Mouse (Mus musculus): Measurements from ENCODE around the gene Capg. TPM values are rescaled to one million over a fixed set of nuclear protein-coding genes. Genes with fewer than 3 reads are reported as not detected.

Gene Capg
- polyA plus RNA-seq, 1 experiment from 2014 or later = 75.8 TPM

GRCm38 (mm10) chr6:72538562-72539031 is 5.6 kb upstream of the Capg start:
- Histone ChIP-seq H3K36me3 (ENCODE audit: control insufficient read depth, insufficient read depth, low read length) (no peaks in the 10 kb centered on the region), H3K4me2 (ENCODE audit: low read depth, low read length) (peak overlapping the region; percentile 76), H3K27ac (ENCODE audit: low read length) (peak overlapping the region; percentile 9; the same call in 1 of the 2 replicates), H3K9me3 (ENCODE audit: control insufficient read depth, low read length) (no peaks in the 10 kb centered on the region), H3K27me3 (ENCODE audit: control insufficient read depth, insufficient read depth, low read depth, low read length) (no peaks in the 10 kb centered on the region), H3K9ac (ENCODE audit: low read length) (peak overlapping the region; percentile 72), H3K4me3 (ENCODE audit: low read length) (peak overlapping the region; percentile 59), H3K4me1 (replicated peaks; ENCODE audit: control insufficient read depth, insufficient read depth, low read length) (peaks cover 8% of the 10 kb centered on the region)
- peak; percentile 95 for ATAC-seq (ENCODE audit: low read depth)
- WGBS = 2% methylated on average over 16 of the region's 16 CpGs

- Histone ChIP-seq H3K9ac (ENCODE audit: low read length) (no peak overlapping the region), H3K27ac (ENCODE audit: low read length) (peak overlapping the region; percentile 90), H3K4me2 (ENCODE audit: low read depth, low read length) (no peak overlapping the region), H3K4me1 (replicated peaks; ENCODE audit: control insufficient read depth, insufficient read depth, low read length) (peaks cover 15% of the 10 kb centered on the region), H3K4me3 (ENCODE audit: low read length) (no peak overlapping the region), H3K27me3 (ENCODE audit: control insufficient read depth, insufficient read depth, low read depth, low read length) (no peaks in the 10 kb centered on the region), H3K9me3 (ENCODE audit: control insufficient read depth, low read length) (0 out of 2 replicates have a peak, but pooled peaks cover 2% of the 10 kb centered on the region), H3K36me3 (ENCODE audit: control insufficient read depth, insufficient read depth, low read length) (no peaks in the 10 kb centered on the region)
- no peak for ATAC-seq (ENCODE audit: low read depth)
- WGBS = 66% methylated on average over 12 of the region's 12 CpGs
These were observed 833 bp upstream of the Capg start for GRCm38 (mm10) chr6:72543265-72543850.

DNA sequence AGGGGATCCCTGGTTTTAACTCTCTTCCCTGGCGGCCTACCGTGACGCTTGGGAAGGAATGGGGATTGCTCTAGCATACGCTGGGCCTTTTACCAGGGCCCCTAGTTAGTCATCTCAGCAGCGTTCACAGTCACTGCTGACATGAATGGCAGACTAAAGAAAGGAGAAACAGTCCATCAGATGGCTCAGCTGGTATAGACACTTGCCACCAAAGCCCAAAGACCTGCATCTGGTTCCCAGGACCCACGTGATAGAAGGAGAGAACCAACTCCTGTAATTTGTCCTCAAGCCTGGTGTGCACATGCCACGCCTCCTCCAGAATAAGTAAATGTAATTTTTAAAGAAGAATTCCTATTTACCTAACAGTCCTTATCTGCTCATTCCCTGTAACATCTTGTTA is 1.2 kb downstream of the Capg start:
- no peak for ATAC-seq (ENCODE audit: low read depth)
- Histone ChIP-seq H3K4me2 (ENCODE audit: low read depth, low read length) (no peak overlapping the region; the same call in 1 of the 2 replicates), H3K9ac (ENCODE audit: low read length) (no peak overlapping the region), H3K4me1 (replicated peaks; ENCODE audit: control insufficient read depth, insufficient read depth, low read length) (peaks cover 16% of the 10 kb centered on the region), H3K27ac (ENCODE audit: low read length) (no peak overlapping the region), H3K36me3 (ENCODE audit: control insufficient read depth, insufficient read depth, low read length) (no peaks in the 10 kb centered on the region), H3K27me3 (ENCODE audit: control insufficient read depth, insufficient read depth, low read depth, low read length) (no peaks in the 10 kb centered on the region), H3K4me3 (ENCODE audit: low read length) (no peak overlapping the region), H3K9me3 (ENCODE audit: control insufficient read depth, low read length) (0 out of 2 replicates have a peak, but pooled peaks cover 2% of the 10 kb centered on the region)
- WGBS = 59% methylated on average over 7 of the region's 7 CpGs

- Histone ChIP-seq H3K9me3 (ENCODE audit: control insufficient read depth, low read length) (0 out of 2 replicates have a peak, but pooled peaks cover 2% of the 10 kb centered on the region), H3K4me2 (ENCODE audit: low read depth, low read length) (no peak overlapping the region), H3K4me1 (replicated peaks; ENCODE audit: control insufficient read depth, insufficient read depth, low read length) (peaks cover 17% of the 10 kb centered on the region), H3K27me3 (ENCODE audit: control insufficient read depth, insufficient read depth, low read depth, low read length) (no peaks in the 10 kb centered on the region), H3K27ac (ENCODE audit: low read length) (no peak overlapping the region), H3K36me3 (ENCODE audit: control insufficient read depth, insufficient read depth, low read length) (no peaks in the 10 kb centered on the region), H3K4me3 (ENCODE audit: low read length) (no peak overlapping the region), H3K9ac (ENCODE audit: low read length) (no peak overlapping the region)
- WGBS = 97% methylated on average over 2 of the region's 2 CpGs
- ATAC-seq (ENCODE audit: low read depth) = no peak
These were observed 2.9 kb downstream of the Capg start for GRCm38 (mm10) chr6:72547121-72547520.

DNA sequence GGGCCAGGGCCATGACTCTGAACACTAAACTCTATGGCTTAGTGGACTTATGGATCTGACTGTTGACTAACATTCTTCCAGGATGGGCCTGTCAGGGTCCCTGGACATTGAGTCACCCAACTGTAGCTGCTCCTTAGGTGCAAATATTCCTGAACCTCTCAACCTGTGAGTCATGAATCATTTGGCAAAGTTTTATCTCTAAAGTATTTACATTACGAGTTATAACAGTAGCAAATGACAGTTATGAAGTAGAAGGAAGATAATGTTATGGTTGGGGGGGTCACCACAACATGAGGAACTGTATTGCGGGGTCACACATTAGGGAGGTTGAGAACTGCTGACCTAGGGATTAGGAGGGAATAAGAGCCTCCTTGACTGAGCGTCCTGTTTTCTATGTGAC is 3.7 kb downstream of the Capg start:
- Histone ChIP-seq H3K27ac (ENCODE audit: low read length) (no peak overlapping the region), H3K4me1 (replicated peaks; ENCODE audit: control insufficient read depth, insufficient read depth, low read length) (peaks cover 20% of the 10 kb centered on the region), H3K9ac (ENCODE audit: low read length) (no peak overlapping the region), H3K9me3 (ENCODE audit: control insufficient read depth, low read length) (0 out of 2 replicates have a peak, but pooled peaks cover 2% of the 10 kb centered on the region), H3K27me3 (ENCODE audit: control insufficient read depth, insufficient read depth, low read depth, low read length) (no peaks in the 10 kb centered on the region), H3K4me2 (ENCODE audit: low read depth, low read length) (no peak overlapping the region), H3K4me3 (ENCODE audit: low read length) (no peak overlapping the region), H3K36me3 (ENCODE audit: control insufficient read depth, insufficient read depth, low read length) (no peaks in the 10 kb centered on the region)
- 69% methylated on average over 3 of the region's 3 CpGs for WGBS
- ATAC-seq (ENCODE audit: low read depth) = no peak

- H3K4me2 ChIP-seq (ENCODE audit: low read depth, low read length) = no peak overlapping the region
- 0 out of 2 replicates have a peak, but pooled peaks cover 2% of the 10 kb centered on the region for H3K9me3 ChIP-seq (ENCODE audit: control insufficient read depth, low read length)
- H3K27ac ChIP-seq (ENCODE audit: low read length) = peak overlapping the region; percentile 32; the same call in 1 of the 2 replicates
- H3K9ac ChIP-seq (ENCODE audit: low read length) = no peak overlapping the region
- WGBS = 49% methylated on average over 9 of the region's 9 CpGs
- no peaks in the 10 kb centered on the region for H3K36me3 ChIP-seq (ENCODE audit: control insufficient read depth, insufficient read depth, low read length)
- peaks cover 23% of the 10 kb centered on the region for H3K4me1 ChIP-seq (replicated peaks; ENCODE audit: control insufficient read depth, insufficient read depth, low read length)
- H3K27me3 ChIP-seq (ENCODE audit: control insufficient read depth, insufficient read depth, low read depth, low read length) = no peaks in the 10 kb centered on the region
- no peak for ATAC-seq (ENCODE audit: low read depth)
- no peak overlapping the region for H3K4me3 ChIP-seq (ENCODE audit: low read length)
These were observed 4.9 kb downstream of the Capg start for GRCm38 (mm10) chr6:72549041-72549580.

DNA sequence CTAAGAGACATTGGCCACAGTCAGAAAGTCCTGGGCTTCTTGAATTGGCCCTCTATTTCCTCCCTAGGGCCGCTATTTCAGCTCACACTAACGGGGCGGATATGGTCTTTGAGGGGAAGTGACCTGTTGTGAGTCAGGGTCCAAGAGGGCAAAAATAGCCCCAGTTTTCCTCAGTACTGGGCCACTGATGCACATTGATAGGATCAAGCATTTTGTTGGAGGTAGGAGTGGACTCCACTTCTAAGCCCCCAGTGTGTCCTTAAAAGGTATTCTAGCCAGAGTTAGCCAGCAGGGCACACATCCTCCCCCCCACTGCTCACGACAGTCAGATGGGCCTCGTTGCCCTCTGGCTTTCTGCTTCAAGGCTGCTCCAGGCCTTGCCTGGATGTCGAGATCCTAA is 5.8 kb downstream of the Capg start:
- Histone ChIP-seq H3K4me3 (ENCODE audit: low read length) (no peak overlapping the region), H3K9me3 (ENCODE audit: control insufficient read depth, low read length) (0 out of 2 replicates have a peak, but pooled peaks cover 2% of the 10 kb centered on the region), H3K27me3 (ENCODE audit: control insufficient read depth, insufficient read depth, low read depth, low read length) (no peaks in the 10 kb centered on the region), H3K27ac (ENCODE audit: low read length) (no peak overlapping the region), H3K9ac (ENCODE audit: low read length) (no peak overlapping the region), H3K4me2 (ENCODE audit: low read depth, low read length) (no peak overlapping the region), H3K4me1 (replicated peaks; ENCODE audit: control insufficient read depth, insufficient read depth, low read length) (peaks cover 17% of the 10 kb centered on the region), H3K36me3 (ENCODE audit: control insufficient read depth, insufficient read depth, low read length) (no peaks in the 10 kb centered on the region)
- no peak for ATAC-seq (ENCODE audit: low read depth)
- WGBS = 68% methylated on average over 6 of the region's 6 CpGs

- Histone ChIP-seq H3K27me3 (ENCODE audit: control insufficient read depth, insufficient read depth, low read depth, low read length) (no peaks in the 10 kb centered on the region), H3K9me3 (ENCODE audit: control insufficient read depth, low read length) (0 out of 2 replicates have a peak, but pooled peaks cover 2% of the 10 kb centered on the region), H3K4me1 (replicated peaks; ENCODE audit: control insufficient read depth, insufficient read depth, low read length) (peaks cover 15% of the 10 kb centered on the region), H3K9ac (ENCODE audit: low read length) (no peak overlapping the region), H3K27ac (ENCODE audit: low read length) (no peak overlapping the region), H3K4me2 (ENCODE audit: low read depth, low read length) (no peak overlapping the region), H3K36me3 (ENCODE audit: control insufficient read depth, insufficient read depth, low read length) (no peaks in the 10 kb centered on the region), H3K4me3 (ENCODE audit: low read length) (no peak overlapping the region)
- ATAC-seq (ENCODE audit: low read depth) = no peak
- WGBS = 85% methylated on average over 10 of the region's 10 CpGs
These were observed 6.4 kb downstream of the Capg start for GRCm38 (mm10) chr6:72550503-72551100.

All from lung, embryonic 16.5 days (tissue).